ENCODE assay signal across 9 mouse cellular contexts in the genomic region with DNA sequence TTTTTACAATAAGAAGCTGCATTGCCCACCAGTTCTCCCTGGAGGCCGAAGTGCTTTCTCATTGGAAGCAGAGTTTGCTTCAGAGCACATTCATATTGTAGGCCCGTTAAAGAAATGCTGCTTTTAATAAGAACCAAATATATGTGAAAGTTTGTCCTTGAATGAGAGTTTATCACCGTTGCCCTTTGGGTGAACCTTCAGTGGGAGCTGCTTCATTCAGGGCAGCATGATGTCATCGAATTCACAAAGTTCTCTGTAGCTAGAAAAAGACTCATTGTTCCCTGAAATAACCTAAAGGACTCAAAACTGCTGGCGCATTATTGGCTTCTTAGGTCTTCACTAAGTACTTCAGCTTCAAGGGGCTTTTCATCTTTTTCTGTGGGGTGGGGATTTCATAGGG.
A peak's percentile ranks its signal among the peaks of the same experiment; 100 is the strongest.
DNase-seq lines count a peak whose midpoint lies in the region; ATAC-seq and TF ChIP-seq lines count a peak whose summit lies in the region.
"Had no signal": no experiment of that assay in that cellular context is flagged by ENCODE, and none has a peak within 500 bp of the region (broad histone marks: within the 10 kb centered on the region; RNA-seq: fewer than 3 reads in every experiment).

No protein-coding gene starts in this region.

- H3K4me3 ChIP-seq in kidney, postnatal 0 days (replicated peaks; ENCODE audit: low read depth, low read length), result no peak overlapping the region
- no peak overlapping the region for H3K4me3 ChIP-seq in brown adipose tissue, adult 24 weeks (ENCODE audit: insufficient read depth, low read depth, low read length)
- no peak overlapping the region for H3K4me3 ChIP-seq in heart, embryonic 16.5 days (ENCODE audit: low read length)

- H3K4me2 ChIP-seq in kidney, postnatal 0 days (ENCODE audit: low read length), result no peak overlapping the region
- H3K4me2 ChIP-seq in heart, embryonic 16.5 days (ENCODE audit: low read depth, low read length), result no peak overlapping the region

- no peak for ATAC-seq in kidney, postnatal 0 days (replicated peaks; ENCODE audit: low FRiP score, low read depth)
- ATAC-seq in heart, embryonic 16.5 days (replicated peaks; ENCODE audit: extremely low read depth, insufficient read depth, low FRiP score), result peak; percentile 52; the same call in 1 of the 2 replicates
- ATAC-seq: Patski had no signal

- H3K27ac ChIP-seq in kidney, postnatal 0 days, result peak overlapping the region; percentile 13; the same call in 1 of the 2 replicates
- H3K27ac ChIP-seq in brown adipose tissue, adult 24 weeks (replicated peaks; ENCODE audit: low read depth, low read length), result peak overlapping the region; percentile 62
- peak overlapping the region; percentile 76 for H3K27ac ChIP-seq in heart, embryonic 16.5 days (ENCODE audit: low read length)

- H3K4me1 ChIP-seq in kidney, postnatal 0 days (replicated peaks; ENCODE audit: insufficient read depth, low read length), result 0 out of 2 replicates have a peak, but pooled peaks cover 7% of the 10 kb centered on the region
- H3K4me1 ChIP-seq in brown adipose tissue, adult 24 weeks (ENCODE audit: control insufficient read depth, insufficient read depth, insufficient read length, low read length), result peaks cover 18% of the 10 kb centered on the region
- peaks cover 29% of the 10 kb centered on the region for H3K4me1 ChIP-seq in heart, embryonic 16.5 days (ENCODE audit: control insufficient read depth, insufficient read depth, low read length)

- WGBS in kidney, postnatal 0 days, result 64% methylated on average over 5 of the region's 5 CpGs
- 18% methylated on average over 5 of the region's 5 CpGs for WGBS in heart, embryonic 16.5 days

- no peak for TF ChIP-seq CTCF in kidney, postnatal 0 days (IDR thresholded peaks at IDR 0.05; ENCODE audit: low read depth)

- no peaks in the 10 kb centered on the region for H3K36me3 ChIP-seq in kidney, postnatal 0 days (ENCODE audit: insufficient read depth, low read length)
- no peaks in the 10 kb centered on the region for H3K36me3 ChIP-seq in heart, embryonic 16.5 days (ENCODE audit: control insufficient read depth, insufficient read depth)

- no peaks in the 10 kb centered on the region for H3K9me3 ChIP-seq in kidney, postnatal 0 days (replicated peaks; ENCODE audit: low read length)
- no peaks in the 10 kb centered on the region for H3K9me3 ChIP-seq in heart, embryonic 16.5 days (replicated peaks; ENCODE audit: control insufficient read depth, low read length)

- H3K9ac ChIP-seq in kidney, postnatal 0 days (ENCODE audit: low read depth, low read length), result no peak overlapping the region
- H3K9ac ChIP-seq in heart, embryonic 16.5 days (ENCODE audit: low read length), result no peak overlapping the region

- H3K27me3 ChIP-seq in kidney, postnatal 0 days (ENCODE audit: insufficient read depth, low read length), result no peaks in the 10 kb centered on the region
- H3K27me3 ChIP-seq in heart, embryonic 16.5 days (ENCODE audit: control insufficient read depth, insufficient read depth, low read length), result no peaks in the 10 kb centered on the region
- H3K27me3 ChIP-seq: Patski had no signal

- peak; percentile 18 for DNase-seq in adrenal gland, adult 8-10 months
- DNase-seq in adrenal gland, adult 18-20 months (ENCODE audit: low spot score in 2 of 2), result no peak
- DNase-seq in kidney, postnatal 0 days (ENCODE audit: low spot score), result peak; percentile 40
- DNase-seq in kidney, adult 8-10 months, result no peak
- DNase-seq in spleen, adult 12 weeks (ENCODE audit: low spot score), result no peak
- DNase-seq in neural tube, embryonic 10.5 days (ENCODE audit: extremely low spot score, low spot score), result no peak

Comparison
In these comparisons a context has a peak if more than half of its experiments do, and no peak if none do; other contexts are left out.
1. DNase-seq: peak in adrenal gland, adult 8-10 months (single experiment) and kidney, postnatal 0 days (single experiment); none in adrenal gland, adult 18-20 months (0 of 2), kidney, adult 8-10 months (0 of 2), spleen, adult 12 weeks (single experiment) and neural tube, embryonic 10.5 days (single experiment).
2. H3K27ac ChIP-seq: peak in every context shown above with its lines; median percentile 76 in heart, embryonic 16.5 days; 62 in brown adipose tissue, adult 24 weeks; 13 in kidney, postnatal 0 days.